Mouse (Mus musculus): ENCODE data around the gene Hsf2.

Hsf2 gene

DNA sequence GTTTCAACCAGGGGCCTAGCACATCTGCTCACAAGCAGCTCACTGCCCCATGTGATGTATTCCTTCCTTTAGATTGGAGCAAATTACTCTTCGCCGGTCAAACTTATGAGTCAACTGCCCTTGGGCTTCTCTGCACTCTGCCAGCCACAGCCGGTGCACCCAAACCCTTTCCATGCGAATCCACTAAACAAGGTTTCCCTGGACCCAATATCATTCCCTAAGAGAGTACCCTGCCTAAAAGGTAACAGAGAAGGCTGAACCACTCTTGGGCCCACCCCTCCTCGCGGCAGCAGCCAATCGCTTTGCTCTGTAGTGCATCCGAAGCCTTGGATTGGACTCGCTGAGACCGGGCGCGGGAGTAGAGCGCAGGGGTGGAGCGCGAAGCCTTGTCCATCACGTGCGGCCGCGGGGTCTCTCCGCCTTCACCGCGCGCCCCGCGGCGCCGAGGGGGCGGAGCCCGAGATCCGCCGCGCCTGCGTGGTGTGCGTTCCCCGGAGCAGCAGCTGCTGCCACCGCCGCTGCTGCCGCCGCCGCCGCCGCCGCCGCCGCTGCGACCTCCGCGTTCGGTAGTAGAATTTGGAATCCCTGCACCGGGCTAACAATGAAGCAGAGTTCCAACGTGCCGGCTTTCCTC, at the start of gene Hsf2:
Gene Hsf2, plus strand, starts transcription at position 478 of the 634 bp plus-strand sequence.
- DNase-seq (ENCODE audit: low spot score): peak; percentile 97

- DNase-seq (ENCODE audit: low spot score): no peak
Observed at GRCm38 (mm10) chr10:57437898-57438297, 48.3 kb upstream of the Hsf2 start.

- DNase-seq (ENCODE audit: low spot score): no peak
Observed at GRCm38 (mm10) chr10:57441049-57441448, 45.1 kb upstream of the Hsf2 start.

DNA sequence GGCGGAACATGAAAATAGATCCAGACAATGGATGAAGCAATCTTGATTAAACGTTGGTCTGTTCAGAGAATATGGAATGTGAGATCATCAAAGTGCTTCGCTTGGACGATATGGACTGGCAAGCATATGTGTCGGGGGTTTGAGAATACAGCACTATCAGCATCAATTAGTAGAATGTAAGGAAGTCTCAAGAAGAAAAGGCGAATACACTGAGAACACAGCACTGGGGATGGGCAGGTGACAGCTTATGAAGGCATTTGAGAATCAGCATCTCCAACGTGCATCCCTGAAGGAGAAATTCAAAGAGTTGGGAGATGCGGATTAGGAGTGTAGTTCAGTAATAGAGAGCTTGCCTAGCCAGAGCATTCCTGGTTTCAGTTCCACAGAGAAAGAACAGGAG, 41.8 kb upstream of the Hsf2 start:
- no peak for DNase-seq (ENCODE audit: low spot score)

DNA sequence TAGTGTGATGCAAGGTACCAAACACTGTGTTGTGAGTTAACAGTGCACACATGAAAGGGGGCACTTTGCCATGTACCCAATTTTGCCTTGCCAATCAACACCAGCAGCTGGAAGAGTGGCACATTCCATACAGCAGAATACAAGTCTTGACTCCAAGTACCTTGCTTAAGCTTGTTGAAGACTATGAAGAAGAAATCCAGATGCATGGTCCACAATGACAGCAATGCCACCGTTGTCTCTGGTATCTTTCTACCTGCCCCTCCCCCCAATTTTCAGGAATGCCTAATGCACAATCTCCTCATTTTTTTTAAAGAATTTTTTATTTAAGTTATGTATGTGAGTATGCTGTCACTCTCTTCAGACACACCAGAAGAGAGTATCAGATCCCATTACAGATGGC, 40.5 kb upstream of the Hsf2 start:
- DNase-seq (ENCODE audit: low spot score): no peak

GRCm38 (mm10) chr10:57447657-57448050, 38.5 kb upstream of the Hsf2 start:
- DNase-seq (ENCODE audit: low spot score): no peak

DNA sequence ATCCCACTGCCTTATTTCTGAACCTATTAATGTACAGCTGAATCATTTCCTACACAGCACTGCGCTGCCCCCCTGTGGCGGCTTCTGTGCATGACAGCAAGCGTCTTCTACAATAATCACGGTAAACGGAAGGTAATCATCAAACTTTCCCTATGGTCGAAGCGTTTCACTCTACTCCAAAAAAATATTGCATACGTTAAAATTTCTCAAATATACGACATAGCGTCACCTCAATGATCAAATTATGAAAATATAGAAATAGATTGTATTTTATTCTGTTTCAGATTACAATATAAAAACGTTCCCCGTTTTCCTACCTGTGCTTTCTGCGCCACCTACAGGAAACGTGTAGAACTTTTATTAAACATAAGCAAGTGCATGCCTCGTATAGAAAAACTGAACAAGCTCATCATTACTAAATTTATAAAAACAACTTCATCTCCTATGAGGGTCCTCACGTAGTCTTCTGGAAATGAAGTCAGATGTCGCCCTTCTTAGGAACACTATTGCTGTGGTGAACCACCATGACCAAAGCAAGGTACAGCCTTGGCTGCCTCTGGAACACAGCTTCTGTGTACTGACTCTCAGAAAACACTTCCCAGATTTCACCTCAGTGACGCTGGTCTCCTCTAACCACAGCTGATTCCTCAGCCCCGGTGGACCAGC, 38.0 kb upstream of the Hsf2 start:
- DNase-seq (ENCODE audit: low spot score): peak; percentile 86

GRCm38 (mm10) chr10:57463298-57463697, 22.9 kb upstream of the Hsf2 start:
- DNase-seq (ENCODE audit: low spot score): peak; percentile 79

DNA sequence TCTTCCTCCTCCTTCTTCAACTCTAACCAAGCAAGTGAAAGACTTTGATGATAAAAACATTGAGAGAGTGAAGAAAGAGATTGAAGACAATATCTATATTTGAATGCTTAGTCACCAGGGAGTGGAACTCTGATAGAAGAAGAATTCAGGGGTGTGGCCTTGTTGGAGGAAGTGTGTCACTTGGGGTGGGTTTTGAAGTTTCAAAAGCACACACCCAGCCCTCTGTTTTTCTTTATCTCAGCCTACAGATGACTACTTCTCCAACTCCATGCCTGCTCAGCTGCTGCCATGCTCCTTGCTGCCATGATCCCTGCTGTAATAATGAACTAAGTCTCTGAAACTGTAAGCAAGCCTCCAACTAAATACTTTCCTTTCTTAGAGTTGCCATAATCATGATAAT, 20.4 kb upstream of the Hsf2 start:
- no peak for DNase-seq (ENCODE audit: low spot score)

- DNase-seq (ENCODE audit: low spot score): no peak
Observed at GRCm38 (mm10) chr10:57477121-57477843, 8.9 kb upstream of the Hsf2 start.

DNA sequence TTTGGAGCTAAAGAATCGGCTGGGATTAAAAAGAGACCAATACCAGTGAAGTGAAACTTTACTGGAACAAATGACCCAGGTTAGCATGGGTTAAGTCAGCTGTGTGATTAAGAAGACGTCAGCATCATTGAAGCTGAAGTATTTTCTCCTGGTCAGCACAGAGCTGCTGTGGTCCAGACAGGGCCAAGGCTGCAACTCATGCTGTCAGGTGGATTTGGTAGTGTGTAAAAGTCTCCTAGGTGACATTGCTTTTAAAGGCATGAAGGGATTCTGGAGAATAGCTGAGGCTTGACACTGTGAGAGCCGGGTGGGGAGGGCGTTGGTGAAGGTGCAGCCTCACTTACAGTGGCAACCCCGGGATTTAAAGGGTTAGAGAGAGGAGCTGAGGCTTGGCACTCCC, 4.5 kb upstream of the Hsf2 start:
- DNase-seq (ENCODE audit: low spot score): no peak

- no peak for DNase-seq (ENCODE audit: low spot score)
Observed at GRCm38 (mm10) chr10:57484741-57485140, 1.4 kb upstream of the Hsf2 start.

GRCm38 (mm10) chr10:57486542-57487071, 422 bp downstream of the Hsf2 start:
- DNase-seq (ENCODE audit: low spot score): peak; percentile 57

- DNase-seq (ENCODE audit: low spot score): peak; percentile 89
Observed at GRCm38 (mm10) chr10:57487201-57487600, 1.0 kb downstream of the Hsf2 start.

- DNase-seq (ENCODE audit: low spot score): no peak
Observed at GRCm38 (mm10) chr10:57488591-57488990, 2.4 kb downstream of the Hsf2 start.

DNA sequence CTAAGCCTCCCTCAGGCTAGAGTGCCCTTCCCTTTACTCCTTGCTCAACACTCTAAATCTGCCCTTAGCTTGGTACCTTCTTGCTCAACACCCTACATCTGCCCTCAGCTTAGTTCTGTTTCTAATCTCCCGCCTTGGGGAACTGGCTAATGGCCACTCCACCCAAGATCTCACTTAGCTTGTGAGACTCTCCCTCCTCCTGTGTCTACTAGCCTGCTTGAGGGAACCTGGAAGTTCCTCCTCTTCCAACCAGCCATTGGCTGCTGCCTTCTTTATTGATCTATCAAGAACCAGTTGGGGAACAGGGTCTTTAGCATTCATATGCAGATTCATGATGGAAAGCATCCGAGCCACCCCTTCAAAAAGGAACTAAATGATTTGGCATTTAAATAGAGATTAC, 5.9 kb downstream of the Hsf2 start:
- no peak for DNase-seq (ENCODE audit: low spot score)

DNA sequence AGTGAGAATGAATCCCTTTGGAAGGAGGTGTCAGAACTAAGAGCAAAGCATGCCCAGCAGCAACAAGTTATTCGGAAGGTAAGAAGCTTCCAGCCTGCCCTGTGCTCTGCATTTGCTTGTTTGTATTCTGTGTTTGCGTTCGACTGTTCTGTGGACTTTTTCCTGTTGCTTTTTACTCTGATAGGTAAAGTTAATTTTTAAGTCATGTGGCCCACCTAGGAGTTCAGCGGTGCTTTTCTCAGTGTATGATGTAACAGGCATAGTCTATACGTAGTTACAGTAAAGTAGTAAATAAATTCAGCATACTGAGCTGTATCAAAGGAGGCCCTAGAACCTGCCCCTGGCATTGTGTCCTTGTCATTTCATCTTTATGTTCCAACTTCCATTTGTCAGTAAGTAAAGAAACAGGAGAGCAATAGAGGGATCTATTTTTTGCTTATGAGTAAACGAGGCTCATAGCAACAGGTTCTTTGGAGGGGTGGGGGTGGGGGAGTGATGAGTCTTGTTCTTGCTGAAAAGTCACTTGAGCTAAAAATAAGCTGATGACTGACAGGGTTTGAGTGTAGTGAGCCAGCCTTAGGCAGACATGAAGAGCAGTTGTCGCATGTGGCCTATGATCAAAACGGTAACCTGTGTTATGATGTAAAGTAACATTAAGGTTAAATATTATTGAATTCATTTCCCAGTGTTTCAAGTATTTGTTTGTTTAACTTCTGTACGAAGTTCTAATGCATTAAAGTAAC, 13.4 kb downstream of the Hsf2 start:
- DNase-seq (ENCODE audit: low spot score): no peak

DNA sequence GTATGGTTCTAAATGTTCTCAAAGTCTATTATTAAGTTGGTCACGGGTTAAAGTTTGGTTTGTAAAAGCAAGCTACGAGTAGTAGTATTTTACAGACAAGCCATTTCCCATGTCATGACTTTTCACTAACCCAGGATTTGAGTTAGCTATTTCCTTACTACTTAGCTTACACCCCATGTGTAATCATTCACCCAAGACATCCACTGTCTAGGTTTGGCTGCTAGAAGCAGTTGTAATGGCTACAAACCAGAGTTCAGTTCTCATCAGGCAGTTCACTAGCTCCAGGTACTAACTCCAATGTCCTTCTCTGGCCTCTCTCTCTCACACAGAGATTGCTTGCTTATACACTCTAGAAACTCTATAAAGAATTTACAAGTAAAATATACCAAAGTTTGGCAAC, 28.4 kb downstream of the Hsf2 start:
- no peak for DNase-seq (ENCODE audit: low spot score)

DNA sequence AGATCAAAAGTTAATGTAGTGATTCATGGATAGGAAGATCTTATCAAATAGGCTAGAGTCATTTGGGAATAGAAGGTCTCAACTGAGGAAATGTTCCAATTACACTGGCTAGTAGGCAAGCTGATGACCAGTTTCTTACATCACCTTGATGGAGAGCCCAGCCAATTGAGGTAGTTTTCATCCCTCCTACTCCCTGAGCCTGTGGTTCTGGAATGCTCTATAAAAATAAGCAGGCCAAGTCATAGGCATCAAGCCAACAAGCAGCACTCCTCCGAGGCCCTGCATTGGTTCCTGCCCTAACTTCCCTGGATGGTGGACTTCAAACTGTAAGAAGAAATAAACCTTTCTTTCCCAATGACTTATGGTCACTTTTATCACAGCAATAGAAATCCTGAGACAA, 29.1 kb downstream of the Hsf2 start:
- no peak for DNase-seq (ENCODE audit: low spot score)

GRCm38 (mm10) chr10:57526469-57526868, 40.3 kb downstream of the Hsf2 start:
- no peak for DNase-seq (ENCODE audit: low spot score)

DNA sequence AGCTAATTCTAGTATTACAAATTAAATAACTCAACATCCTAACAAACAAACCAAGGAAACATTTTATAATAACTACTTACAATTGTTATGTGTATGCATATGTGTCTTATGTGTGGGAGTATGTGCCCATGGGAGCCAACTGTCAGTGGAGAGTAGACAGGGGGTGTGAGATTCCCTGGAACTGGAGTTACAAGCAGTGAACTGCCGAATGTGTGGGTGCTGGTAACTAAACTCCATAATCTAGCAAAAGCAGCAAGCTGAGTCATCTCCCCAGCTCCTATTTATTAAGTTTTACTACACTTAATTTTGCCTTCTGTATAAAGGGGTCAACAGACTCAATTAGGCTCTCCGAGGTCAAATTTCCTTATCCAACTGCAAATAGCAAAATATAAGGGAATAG, 44.9 kb downstream of the Hsf2 start:
- no peak for DNase-seq (ENCODE audit: low spot score)

DNA sequence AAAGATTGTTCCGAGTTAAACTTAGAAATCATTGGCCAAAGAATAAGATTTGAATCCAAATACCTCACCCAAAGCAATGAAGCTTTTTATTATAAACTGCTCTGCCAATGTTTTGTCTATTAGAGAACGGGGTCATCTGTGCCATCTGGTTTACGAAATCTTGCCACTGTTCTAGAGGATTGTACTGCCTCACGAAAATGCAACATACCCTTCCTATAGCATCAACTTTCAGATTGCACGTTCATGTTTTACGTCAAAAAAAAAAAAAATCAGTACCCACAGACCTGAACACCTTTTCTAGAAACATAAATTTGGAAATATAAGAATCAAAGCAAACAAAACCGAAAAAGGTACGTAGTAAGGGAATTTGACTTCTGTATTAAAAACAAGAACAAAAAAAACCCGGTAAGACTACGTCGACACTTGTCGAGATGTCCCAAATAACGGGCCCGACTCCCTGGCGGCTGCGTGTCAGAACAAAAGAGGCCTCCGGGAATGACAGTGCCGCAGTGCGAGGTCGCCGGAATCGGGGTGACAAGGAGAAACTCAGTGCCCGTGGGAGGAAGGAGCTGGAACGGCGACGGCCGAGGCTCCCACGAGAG, 45.5 kb downstream of the Hsf2 start:
- DNase-seq (ENCODE audit: low spot score): peak; percentile 45

All from embryo, embryonic 10.5 days (tissue).